Mouse (Mus musculus): ENCODE data around the gene Trabd2b.

Trabd2b gene

DNA sequence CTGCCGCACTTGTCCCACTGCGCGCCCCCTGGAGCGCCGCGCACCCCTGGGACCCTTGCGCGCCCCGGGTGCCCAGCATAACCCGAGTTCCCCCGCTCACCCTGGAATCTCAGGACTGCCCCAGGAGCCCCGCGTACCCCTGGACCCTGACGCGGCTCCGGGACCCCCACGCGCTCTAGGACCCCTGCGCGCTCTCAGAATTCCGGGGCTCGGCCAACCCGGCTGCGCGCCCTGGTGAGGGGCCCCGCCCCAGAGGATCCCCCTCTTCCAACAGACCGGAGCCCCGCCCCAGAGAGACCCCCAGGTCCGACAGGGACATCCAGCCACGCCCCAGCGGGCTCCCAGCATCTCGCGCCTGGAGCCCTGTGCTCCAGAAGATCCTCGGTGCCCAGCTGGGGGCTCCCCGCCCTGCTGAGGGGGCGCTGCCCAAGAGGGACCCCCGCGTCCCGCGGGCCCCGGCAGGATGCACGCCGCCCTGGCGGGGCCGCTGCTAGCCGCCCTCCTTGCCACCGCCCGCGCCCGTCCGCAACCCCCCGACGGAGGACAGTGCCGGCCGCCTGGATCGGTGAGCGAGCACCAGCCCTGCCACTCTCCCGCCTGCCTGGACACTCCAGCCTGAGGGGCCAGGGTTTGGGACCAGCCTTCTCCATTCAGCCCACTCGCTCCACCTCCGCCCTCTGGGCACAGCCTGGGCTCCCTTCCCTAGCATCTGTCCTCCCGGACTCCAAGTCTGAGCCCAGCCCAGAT is at the start of gene Trabd2b:
Gene Trabd2b (plus strand): TSS at position 370 of the 747 bp plus-strand sequence.
- in situ Hi-C loops (cut with MboI, MseI), result no loop called here

DNA sequence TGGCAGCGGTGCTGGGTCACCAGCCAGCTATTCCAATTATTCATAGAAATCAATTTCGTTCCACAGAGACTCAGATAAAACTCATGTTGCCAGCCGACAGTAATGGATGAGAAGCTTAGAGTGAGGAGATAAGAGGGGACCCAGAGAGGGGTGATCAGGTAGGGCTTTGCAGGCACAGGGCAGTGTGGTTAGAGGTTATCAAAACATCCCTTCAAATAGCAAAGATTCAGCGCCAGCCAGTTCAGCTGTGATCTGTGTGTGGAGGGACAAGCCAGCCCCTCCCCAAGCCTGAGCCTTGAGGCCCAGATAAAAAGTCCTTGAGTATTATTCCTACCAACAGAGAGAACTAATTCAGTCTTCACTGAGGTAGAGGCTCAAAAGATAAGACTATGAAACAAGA is 49.1 kb upstream of the Trabd2b start:
- in situ Hi-C loops (cut with MboI, MseI), result no loop called here

- in situ Hi-C loops (cut with MboI, MseI), result no loop called here
These were observed 47.6 kb upstream of the Trabd2b start for GRCm38 (mm10) chr4:114358874-114359273.

GRCm38 (mm10) chr4:114359818-114360217 is 46.7 kb upstream of the Trabd2b start:
- in situ Hi-C loops (cut with MboI, MseI), result no loop called here

GRCm38 (mm10) chr4:114361336-114361735 is 45.2 kb upstream of the Trabd2b start:
- in situ Hi-C loops (cut with MboI, MseI), result no loop called here

GRCm38 (mm10) chr4:114365000-114365399 is 41.5 kb upstream of the Trabd2b start:
- in situ Hi-C loops (cut with MboI, MseI), result no loop called here

DNA sequence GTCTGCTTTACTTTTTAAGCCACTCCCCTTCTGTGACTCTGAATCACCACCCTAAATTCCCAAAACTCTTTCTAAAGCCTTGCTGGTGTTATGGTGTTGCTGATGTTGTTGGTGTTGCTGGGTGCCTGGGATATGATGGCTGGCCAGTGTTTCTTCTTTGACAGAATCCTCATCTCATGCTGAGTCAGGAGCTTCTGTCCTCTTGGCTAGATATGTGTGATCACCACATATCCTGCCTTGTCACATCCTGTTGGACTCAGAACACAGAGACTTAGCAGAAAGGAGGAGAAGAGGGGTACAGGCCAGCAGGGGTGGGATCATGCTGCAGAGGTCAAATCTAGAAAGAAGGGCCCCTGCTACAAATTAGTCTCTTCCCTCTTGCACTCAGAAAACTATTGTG is 40.9 kb upstream of the Trabd2b start:
- in situ Hi-C loops (cut with MboI, MseI), result no loop called here

DNA sequence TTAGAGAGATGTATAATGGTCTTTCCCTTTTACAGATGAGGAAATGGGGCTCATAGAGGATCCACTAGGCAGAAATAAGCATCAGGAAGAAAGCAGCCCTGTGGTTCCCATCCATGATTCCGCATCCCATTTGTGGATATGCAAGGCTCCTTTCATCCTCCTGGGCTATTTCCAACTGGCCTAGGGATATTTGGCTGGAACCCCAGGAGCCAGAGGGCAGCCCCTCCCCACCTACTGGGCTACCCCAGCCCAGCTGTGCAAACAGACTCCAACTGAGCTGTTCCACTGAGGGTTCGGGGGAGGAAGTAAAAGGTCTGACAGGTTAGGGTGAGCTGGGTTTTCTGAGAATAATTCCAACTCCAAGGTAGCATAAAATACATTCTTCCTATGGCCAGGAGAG is 39.5 kb upstream of the Trabd2b start:
- in situ Hi-C loops (cut with MboI, MseI), result no loop called here

DNA sequence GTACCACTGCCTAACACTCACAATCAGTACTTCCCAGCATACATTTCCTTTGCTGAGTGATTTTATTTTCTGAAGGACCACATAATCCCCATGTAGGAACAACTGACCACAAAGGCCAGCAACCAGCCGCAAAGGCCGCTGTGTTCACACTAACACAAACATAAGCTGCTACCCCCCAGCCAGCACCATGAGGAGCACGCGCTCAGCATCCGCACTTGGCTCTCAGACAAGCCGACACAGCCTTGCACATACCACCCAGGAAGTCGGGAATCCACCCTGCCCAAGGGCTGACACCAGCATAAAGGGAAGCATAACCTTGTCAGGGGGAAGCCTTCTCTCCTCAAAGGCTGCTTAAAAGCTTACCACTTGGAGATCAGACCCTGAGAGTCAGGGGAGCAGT is 38.7 kb upstream of the Trabd2b start:
- in situ Hi-C loops (cut with MboI, MseI), result no loop called here

- in situ Hi-C loops (cut with MboI, MseI), result no loop called here
These were observed 36.9 kb upstream of the Trabd2b start for GRCm38 (mm10) chr4:114369591-114369990.

GRCm38 (mm10) chr4:114370935-114371715 is 35.4 kb upstream of the Trabd2b start:
- in situ Hi-C loops (cut with MboI, MseI), result no loop called here

DNA sequence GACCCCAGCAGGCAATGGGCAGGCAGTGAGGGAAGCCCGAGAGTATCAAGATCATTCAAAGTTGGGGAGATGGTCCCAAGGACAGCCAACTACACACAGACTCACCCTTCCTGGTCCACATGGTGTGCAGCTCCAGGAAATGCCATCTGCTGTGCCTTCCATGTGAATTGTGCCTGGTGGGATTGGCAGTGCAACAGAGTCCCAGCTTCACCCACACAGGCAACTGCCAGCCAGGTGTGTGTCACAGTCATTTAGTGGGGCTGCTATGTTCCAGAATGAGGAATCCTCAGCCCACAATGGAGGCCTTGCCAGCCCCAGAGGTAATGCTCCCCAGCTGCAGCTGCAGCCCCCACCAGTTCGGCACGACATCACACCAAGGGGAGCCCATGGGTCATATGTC is 33.8 kb upstream of the Trabd2b start:
- in situ Hi-C loops (cut with MboI, MseI), result no loop called here

DNA sequence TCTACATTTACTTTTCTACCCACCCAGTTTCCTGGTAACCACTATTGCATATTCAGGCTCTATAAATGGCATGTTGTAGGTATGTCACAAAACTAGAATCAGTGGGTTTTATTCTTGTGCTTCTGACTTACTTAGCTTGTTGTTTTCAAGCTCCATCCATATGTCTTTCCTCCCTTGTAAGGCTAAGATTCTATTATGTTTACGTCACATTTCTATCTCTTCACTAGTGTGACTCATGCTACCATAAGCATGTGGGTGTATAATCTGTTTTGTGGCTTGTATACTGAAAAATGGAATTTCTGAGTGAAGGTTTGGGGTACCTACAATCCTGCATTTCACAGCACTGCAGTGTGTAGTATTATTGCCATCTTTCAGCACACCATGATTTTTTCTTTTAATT is 32.2 kb upstream of the Trabd2b start:
- in situ Hi-C loops (cut with MboI, MseI), result no loop called here

- in situ Hi-C loops (cut with MboI, MseI), result no loop called here
These were observed 29.0 kb upstream of the Trabd2b start for GRCm38 (mm10) chr4:114377531-114377930.

DNA sequence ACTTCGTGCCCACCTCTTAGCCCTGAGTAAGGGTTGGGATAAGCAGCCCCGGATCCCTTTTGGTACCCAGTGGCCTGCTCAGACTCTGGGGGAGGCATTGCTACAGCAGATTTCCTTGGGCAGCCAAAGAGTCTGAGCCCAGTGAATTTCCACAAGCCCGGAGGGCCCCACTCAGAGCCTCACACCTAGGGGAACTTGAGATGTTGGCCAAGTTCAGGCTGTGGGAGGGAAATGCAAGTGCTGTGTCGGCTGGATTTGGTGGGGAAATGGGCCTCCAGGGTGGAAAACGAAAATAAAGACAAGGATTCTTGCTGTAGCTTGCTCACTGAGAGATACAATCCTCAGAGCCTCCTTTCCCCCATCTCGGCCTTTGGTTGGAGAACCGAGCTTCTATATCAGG is 28.0 kb upstream of the Trabd2b start:
- in situ Hi-C loops (cut with MboI, MseI), result no loop called here

DNA sequence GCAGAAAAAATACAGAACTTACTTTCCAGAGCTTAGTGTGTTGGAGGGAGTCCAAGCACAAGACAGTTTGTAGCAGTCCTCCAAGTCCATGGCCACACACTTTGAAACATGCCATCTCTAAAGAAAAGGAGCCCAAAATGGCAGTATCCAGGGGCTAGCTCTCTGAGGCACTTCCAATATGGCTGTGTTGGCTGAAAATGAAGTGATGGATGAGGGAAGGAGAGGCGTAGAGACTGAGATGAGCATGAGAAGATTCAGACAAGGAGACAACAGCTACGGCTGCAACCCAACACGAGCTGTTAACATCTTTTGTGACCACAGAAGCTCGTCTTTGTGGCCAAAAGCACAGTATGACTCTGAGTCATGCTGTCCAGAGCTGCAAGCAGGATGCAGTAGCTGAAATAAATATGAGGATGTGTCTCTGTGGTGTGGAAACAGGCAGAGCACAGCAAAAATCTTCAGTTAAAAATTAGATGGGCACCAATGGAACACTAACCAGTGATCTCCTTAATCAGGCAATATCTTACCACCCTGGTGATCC is 27.0 kb upstream of the Trabd2b start:
- in situ Hi-C loops (cut with MboI, MseI), result no loop called here

DNA sequence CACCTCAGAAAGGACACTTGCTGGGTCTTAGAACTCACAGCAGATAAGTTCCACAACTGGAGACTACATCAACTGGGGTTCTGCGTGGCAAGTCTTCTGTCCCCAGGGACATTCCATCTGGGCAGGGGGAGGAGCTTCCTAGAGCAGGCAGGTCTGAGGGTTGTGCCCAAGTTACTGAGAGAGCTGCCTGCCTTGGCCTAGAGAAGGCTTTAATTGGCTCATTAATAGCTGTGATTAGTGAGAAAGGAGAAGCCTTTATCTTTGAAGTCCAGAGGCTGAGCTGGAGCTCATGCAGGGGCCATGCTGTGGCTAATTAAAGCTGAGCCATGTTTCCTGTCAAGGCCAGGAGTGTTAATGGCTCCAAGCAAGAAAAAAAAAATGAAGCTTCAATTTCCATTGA is 23.9 kb upstream of the Trabd2b start:
- in situ Hi-C loops (cut with MboI, MseI), result no loop called here

DNA sequence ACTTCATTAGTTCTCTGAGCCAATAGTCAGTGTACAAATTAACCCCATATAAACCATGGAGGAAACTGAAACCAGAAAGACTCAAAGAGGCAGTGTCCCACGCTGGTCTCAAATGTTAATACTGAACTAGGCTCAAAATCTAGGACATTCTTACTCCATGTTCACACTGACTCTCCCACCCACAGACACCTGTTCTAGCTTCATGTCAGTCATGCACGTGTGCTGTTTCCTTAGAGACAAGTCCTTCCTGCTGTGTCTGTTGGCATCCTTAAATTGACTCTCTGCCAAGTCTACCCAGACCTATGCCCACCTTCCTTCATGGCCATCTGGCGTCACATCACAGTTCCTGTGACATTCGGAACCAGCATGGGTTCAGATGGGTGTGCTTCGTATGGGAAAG is 21.3 kb upstream of the Trabd2b start:
- in situ Hi-C loops (cut with MboI, MseI), result no loop called here

DNA sequence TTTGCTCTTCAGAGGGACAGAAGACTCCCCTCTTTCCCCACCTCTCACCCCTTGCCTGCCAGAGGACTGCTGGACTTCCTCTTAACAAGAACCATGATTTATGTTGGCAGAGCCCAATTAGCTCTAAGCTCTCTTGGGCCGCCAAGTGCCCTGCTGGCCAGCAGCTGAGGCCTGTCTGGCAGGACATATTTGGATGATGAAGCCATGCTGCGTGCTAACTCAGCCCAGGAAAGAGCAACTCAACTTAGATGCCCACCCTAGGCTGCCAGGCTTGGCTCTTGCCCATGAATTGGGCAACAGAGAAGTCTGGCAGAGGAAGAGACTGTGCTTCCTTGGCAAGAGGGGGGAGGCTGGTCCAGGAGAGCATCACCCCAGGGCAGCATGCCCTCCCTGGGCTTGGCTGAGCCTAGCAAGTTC is 20.1 kb upstream of the Trabd2b start:
- in situ Hi-C loops (cut with MboI, MseI), result no loop called here

DNA sequence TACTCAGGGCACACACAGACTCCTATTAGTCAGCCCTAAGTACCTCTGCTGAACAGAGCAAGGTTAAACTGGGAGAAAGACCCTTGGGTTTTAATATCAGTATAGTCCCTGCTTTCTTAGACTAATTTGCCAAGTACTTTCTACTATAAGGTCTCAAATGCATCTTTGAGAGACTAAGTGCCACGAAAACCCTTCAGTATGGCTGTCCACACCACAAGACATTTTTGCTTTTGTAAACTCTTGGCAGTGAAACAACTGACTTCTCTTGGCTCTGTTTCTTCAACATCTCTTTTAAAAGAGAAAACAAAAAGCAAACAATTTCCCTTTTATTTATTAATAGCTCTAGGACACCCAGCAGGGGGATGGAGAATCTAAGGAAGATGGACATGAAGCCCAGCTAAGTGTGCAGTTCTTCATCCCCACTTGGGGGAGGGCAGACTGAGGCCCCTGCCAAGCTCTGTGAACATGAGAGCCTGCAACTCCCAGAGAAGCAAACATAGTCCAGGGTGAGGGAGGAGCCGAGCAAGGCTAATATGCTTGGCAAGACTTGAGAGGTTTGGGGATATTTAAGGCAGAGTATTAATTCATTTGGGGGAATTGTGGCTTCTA is 18.9 kb upstream of the Trabd2b start:
- in situ Hi-C loops (cut with MboI, MseI), result no loop called here

DNA sequence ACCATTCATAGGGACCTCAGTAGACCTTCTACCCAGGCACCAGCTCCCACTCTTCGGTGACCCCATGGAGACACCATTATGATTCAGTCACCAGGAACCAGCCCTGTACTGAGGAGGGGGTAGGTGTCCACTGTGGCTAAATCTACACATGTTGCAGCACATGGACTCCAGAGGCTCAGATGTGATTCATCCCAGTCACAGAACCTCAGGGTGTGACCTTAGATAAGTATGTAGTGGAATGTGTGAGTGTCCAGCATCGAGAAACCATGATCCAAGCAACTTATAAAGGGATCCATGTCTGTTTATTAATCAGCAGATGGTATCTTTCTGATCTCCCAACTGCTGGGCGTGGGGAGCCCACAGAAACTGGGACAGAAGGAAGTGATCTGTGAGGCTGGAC is 18.2 kb upstream of the Trabd2b start:
- in situ Hi-C loops (cut with MboI, MseI), result no loop called here

GRCm38 (mm10) chr4:114389653-114390052 is 16.9 kb upstream of the Trabd2b start:
- in situ Hi-C loops (cut with MboI, MseI), result no loop called here

Data from T-helper 2 cell (primary cell).